Mouse (Mus musculus) hindbrain, embryonic 12.5 days (tissue): ENCODE data around the gene Rhobtb3. TPM values are rescaled to one million over a fixed set of nuclear protein-coding genes. Genes with fewer than 3 reads are reported as not detected.
"Not testable (repeated sequence)": the region's sequence is repeated elsewhere in the genome, so short reads cannot be mapped to it uniquely, and the experiment has no call there.

Experiments
- ATAC-seq: fragments of 200-750 bp; cut with Nextera tagmentation; 2 replicates; pipeline ENCODE4 v1.8.0; 2017; ENCODE audit warnings: moderate TSS enrichment; ENCODE audit not compliant: low FRiP score
- H3K27ac ChIP-seq: fragments of 300-500 bp; sonication (generic); 2 replicates; pipeline ENCODE4 v1.5.1; 2016; ENCODE audit warnings: mild to moderate bottlenecking
- H3K27me3 ChIP-seq: fragments of 300-500 bp; sonication (generic); 2 replicates; pipeline ENCODE4 v1.6.1; 2016; ENCODE audit warnings: mild to moderate bottlenecking
- H3K36me3 ChIP-seq: fragments of 300-500 bp; sonication (generic); 2 replicates; pipeline ENCODE4 v1.6.1; 2016; ENCODE audit warnings: mild to moderate bottlenecking
- H3K4me1 ChIP-seq: fragments of 300-500 bp; sonication (generic); 2 replicates; pipeline ENCODE4 v1.6.1; 2016
- H3K4me2 ChIP-seq: fragments of 300-500 bp; sonication (generic); replicated peaks from 2 replicates; pipeline ENCODE4 v1.6.1; 2016; ENCODE audit warnings: mild to moderate bottlenecking
- H3K4me3 ChIP-seq: fragments of 300-500 bp; sonication (generic); 2 replicates; pipeline ENCODE4 v1.5.1; 2016; ENCODE audit warnings: mild to moderate bottlenecking
- H3K9ac ChIP-seq: fragments of 300-500 bp; sonication (generic); 2 replicates; pipeline ENCODE4 v1.6.1; 2016; ENCODE audit warnings: mild to moderate bottlenecking, moderate library complexity
- H3K9me3 ChIP-seq: fragments of 300-500 bp; sonication (generic); replicated peaks from 2 replicates; pipeline ENCODE4 v1.6.1; 2016; ENCODE audit warnings: mild to moderate bottlenecking
- WGBS: fragments of 180-500 bp; shearing (Covaris S2); methylation state at CpG from one replicate; pipeline ENCODE4 v1.1.7; 2016; 5-methylcytosine and 5-hydroxymethylcytosine counted together
- polyA plus RNA-seq: library from polyadenylated mRNA; unstranded; fragments of >200 nt; fragmentation: Nextera tagmentation; extraction: Ambion mirVana; gene quantifications from 2 replicates; pipeline ENCODE4 v1.2.1, GENCODE M21; 2016

Gene Rhobtb3
- polyA plus RNA-seq, 1 experiment from 2014 or later: 54.9 TPM

GRCm38 (mm10) chr13:75944044-75944820, 507 bp upstream of the Rhobtb3 start:
- Histone ChIP-seq H3K4me3 (peak overlapping the region; percentile 80), H3K4me2 (peak overlapping the region; percentile 72), H3K9ac (peak overlapping the region; percentile 96), H3K9me3 (no peaks in the 10 kb centered on the region), H3K27ac (peak overlapping the region; percentile 99), H3K27me3 (no peaks in the 10 kb centered on the region), H3K4me1 (peaks cover 15% of the 10 kb centered on the region), H3K36me3 (0 out of 2 replicates have a peak, but pooled peaks cover 3% of the 10 kb centered on the region)
- WGBS: 4% methylated on average over 7 of the region's 7 CpGs
- ATAC-seq: no peak

DNA sequence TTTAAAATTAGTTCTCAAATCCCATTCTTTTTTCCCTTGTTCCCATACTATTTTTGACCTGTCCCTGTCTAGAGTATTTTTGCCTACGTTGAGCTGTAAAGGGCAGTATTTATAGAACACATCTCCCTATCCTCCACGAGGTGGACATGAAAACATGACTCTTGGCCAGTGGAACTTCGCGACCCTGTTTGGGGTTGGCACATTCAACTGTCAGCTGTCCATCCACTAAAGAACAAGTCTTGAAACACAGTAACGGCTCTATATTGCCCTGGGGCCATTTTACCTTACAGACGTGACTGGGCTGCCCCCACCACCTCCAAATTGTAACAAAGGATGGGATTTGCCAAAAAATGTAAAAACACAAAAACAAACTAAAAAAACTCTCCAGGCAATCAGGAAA, 994 bp downstream of the Rhobtb3 start:
- peak overlapping the region; percentile 99 for H3K27ac ChIP-seq
- H3K36me3 ChIP-seq: peaks cover 17% of the 10 kb centered on the region
- 1% methylated on average over 6 of the region's 6 CpGs for WGBS
- peak; percentile 24 for ATAC-seq
- H3K4me1 ChIP-seq: peaks cover 15% of the 10 kb centered on the region
- H3K4me3 ChIP-seq: peak overlapping the region; percentile 80
- H3K4me2 ChIP-seq: peak overlapping the region; percentile 72
- no peaks in the 10 kb centered on the region for H3K27me3 ChIP-seq
- peak overlapping the region; percentile 96 for H3K9ac ChIP-seq
- H3K9me3 ChIP-seq: no peaks in the 10 kb centered on the region

- Histone ChIP-seq H3K4me2 (peak overlapping the region; percentile 38), H3K4me3 (peak overlapping the region; percentile 12)
Measured at GRCm38 (mm10) chr13:75941518-75942295, 2.0 kb downstream of the Rhobtb3 start.

DNA sequence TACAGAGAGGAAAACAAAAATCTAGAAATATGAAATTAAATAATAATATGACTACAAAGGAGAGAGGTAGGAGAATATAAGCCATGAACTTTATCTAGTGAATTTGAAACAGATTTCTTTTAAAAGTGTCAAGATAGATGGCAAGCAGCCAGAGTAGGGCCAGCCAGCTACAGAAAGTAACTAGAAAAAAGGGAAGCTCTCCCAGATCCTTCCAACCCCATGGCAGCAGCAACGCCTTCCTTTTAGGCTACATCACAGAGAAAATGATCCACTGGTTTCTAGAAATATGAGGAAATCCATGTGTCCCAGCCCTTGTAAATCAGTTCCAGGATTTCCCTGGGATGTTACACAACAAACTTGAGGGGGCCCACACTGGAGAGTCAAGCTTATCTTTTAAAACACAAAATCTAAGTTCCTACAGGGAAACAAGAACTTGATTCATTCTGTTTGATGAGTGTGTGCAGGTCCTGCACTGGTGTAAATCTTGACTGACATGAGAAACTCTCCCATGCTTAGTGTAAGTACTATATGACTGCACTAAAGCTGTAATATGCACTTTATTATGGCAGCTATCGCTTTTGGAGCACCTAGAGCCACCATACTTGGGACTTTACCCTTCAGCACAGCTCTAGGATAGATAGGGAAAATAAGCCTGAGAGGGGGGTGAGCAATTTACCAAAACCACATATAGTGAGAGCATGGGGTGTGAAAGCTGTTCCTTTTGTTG, 2.8 kb downstream of the Rhobtb3 start:
- peaks cover 21% of the 10 kb centered on the region for H3K36me3 ChIP-seq
- ATAC-seq: no peak
- no peak overlapping the region for H3K27ac ChIP-seq
- peak overlapping the region; percentile 38 for H3K4me2 ChIP-seq
- H3K9me3 ChIP-seq: no peaks in the 10 kb centered on the region
- peak overlapping the region; percentile 12; the same call in 1 of the 2 replicates for H3K4me3 ChIP-seq
- H3K27me3 ChIP-seq: no peaks in the 10 kb centered on the region
- H3K4me1 ChIP-seq: peaks cover 15% of the 10 kb centered on the region
- no peak overlapping the region for H3K9ac ChIP-seq
- WGBS: 89% methylated on average over 2 of the region's 2 CpGs

More at GRCm38 (mm10) chr13:75941518-75942295, 2.0 kb downstream of the Rhobtb3 start:
- Histone ChIP-seq H3K9me3 (no peaks in the 10 kb centered on the region), H3K36me3 (peaks cover 21% of the 10 kb centered on the region), H3K27ac (no peak overlapping the region), H3K9ac (no peak overlapping the region), H3K4me1 (peaks cover 15% of the 10 kb centered on the region), H3K27me3 (no peaks in the 10 kb centered on the region)
- no peak for ATAC-seq
- WGBS: 62% methylated on average over 5 of the region's 5 CpGs

DNA sequence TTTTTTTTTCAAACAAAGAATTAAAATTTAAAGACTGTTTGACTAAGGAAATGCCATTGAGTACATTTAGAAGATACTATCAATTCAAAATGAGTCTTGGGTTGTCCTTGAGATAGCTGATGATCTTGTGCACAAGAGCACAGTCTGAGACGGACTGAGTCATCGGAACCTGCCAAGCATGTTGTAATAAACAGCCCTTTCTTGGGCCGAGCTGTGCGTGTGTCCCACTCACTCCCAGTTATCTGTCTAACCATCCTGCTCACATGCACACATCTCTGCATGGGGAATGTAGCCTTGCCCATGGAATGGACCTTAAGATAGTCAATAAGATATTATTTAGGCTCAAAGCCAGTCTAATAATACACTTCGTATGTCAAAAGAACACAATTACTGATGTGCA, 4.9 kb downstream of the Rhobtb3 start:
- Histone ChIP-seq H3K4me3 (no peak overlapping the region), H3K36me3 (peaks cover 21% of the 10 kb centered on the region)
- ATAC-seq: no peak

DNA sequence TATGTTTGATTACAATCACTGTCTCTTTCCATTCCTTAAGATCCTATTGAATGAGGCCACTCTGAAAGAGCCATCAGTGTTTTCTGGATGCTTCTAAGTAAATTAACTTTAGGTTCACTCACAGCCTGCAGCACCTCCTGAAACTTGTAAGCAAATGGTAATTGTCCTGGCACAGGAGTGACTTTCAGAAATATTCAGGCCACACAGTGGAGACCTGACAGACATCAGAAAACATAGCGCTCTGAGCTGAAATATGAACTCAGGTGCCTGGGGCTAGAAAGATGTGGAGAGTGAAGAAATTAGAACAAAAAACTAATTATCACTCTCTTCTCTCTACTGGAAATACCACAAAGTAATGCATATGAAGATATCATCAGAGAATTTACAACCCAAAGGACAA, 10.4 kb downstream of the Rhobtb3 start:
- Histone ChIP-seq H3K27me3 (no peaks in the 10 kb centered on the region), H3K9me3 (no peaks in the 10 kb centered on the region), H3K4me1 (peaks cover 7% of the 10 kb centered on the region; the same call in 1 of the 2 replicates), H3K4me3 (no peak overlapping the region), H3K4me2 (no peak overlapping the region), H3K36me3 (peaks cover 24% of the 10 kb centered on the region), H3K9ac (no peak overlapping the region), H3K27ac (no peak overlapping the region)
- no peak for ATAC-seq
- 78% methylated on average over 1 of the region's 1 CpGs for WGBS

More for the DNA sequence above, 4.9 kb downstream of the Rhobtb3 start:
- Histone ChIP-seq H3K27me3 (no peaks in the 10 kb centered on the region), H3K9ac (no peak overlapping the region), H3K27ac (no peak overlapping the region), H3K4me2 (no peak overlapping the region), H3K4me1 (peaks cover 10% of the 10 kb centered on the region), H3K9me3 (no peaks in the 10 kb centered on the region)
- WGBS: 93% methylated on average over 5 of the region's 5 CpGs

DNA sequence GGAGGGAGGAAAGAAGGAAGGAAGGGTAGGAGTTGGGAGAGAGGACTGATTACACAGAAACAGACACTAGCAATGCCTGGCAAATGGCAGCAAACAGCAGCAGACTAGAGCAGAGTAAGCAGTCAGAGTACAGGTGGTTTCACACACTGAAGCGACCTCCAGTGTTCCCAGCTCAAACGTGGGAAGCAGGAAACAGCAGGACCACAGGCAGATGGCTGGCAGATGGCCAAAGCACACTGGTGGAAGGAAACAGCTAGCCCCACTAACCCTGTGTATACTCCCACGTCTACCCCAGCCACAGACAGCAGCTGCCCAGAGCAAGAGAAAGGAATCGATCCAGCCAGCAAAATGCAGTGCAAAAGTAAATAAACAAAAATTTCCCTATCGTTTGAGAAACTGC, 12.7 kb downstream of the Rhobtb3 start:
- ATAC-seq: peak; percentile 89
- 27% methylated on average over 5 of the region's 5 CpGs for WGBS
- no peak overlapping the region for H3K27ac ChIP-seq

DNA sequence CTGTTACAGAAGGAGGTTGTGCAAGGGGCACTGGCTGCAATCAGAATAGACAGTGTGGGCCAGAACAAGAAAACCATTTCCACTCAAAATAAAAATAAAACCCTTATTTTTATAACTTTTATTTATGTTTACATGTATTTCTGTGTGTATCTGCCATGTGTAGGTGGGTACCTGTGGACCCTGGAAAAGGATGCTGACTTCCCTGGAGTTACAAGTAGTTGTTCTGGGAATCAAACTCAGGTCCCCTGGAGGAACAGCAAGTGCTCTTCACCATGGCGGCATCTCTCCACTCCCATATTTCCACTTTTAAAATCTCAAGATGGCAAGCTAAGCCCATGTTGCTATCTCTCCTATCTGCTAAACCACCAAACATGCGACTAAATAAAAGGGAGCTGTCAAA, 13.1 kb downstream of the Rhobtb3 start:
- ATAC-seq: peak; percentile 26; the same call in 1 of the 2 replicates
- Histone ChIP-seq H3K4me1 (peaks cover 7% of the 10 kb centered on the region; the same call in 1 of the 2 replicates), H3K27ac (no peak overlapping the region), H3K27me3 (no peaks in the 10 kb centered on the region), H3K4me3 (no peak overlapping the region), H3K4me2 (no peak overlapping the region), H3K9me3 (no peaks in the 10 kb centered on the region), H3K9ac (no peak overlapping the region), H3K36me3 (peaks cover 14% of the 10 kb centered on the region)
- 85% methylated on average over 2 of the region's 2 CpGs for WGBS

More for the DNA sequence above, 12.7 kb downstream of the Rhobtb3 start:
- Histone ChIP-seq H3K4me1 (peaks cover 7% of the 10 kb centered on the region; the same call in 1 of the 2 replicates), H3K36me3 (peaks cover 14% of the 10 kb centered on the region), H3K4me3 (no peak overlapping the region), H3K4me2 (no peak overlapping the region), H3K9me3 (no peaks in the 10 kb centered on the region), H3K27me3 (no peaks in the 10 kb centered on the region), H3K9ac (no peak overlapping the region)

GRCm38 (mm10) chr13:75930023-75930422, 13.7 kb downstream of the Rhobtb3 start:
- no peak; the same call in 1 of the 2 replicates for ATAC-seq
- Histone ChIP-seq H3K4me1 (peaks cover 7% of the 10 kb centered on the region; the same call in 1 of the 2 replicates), H3K27ac (no peak overlapping the region), H3K4me3 (no peak overlapping the region), H3K27me3 (no peaks in the 10 kb centered on the region), H3K4me2 (no peak overlapping the region), H3K9ac (no peak overlapping the region), H3K36me3 (peaks cover 14% of the 10 kb centered on the region), H3K9me3 (no peaks in the 10 kb centered on the region)
- 95% methylated on average over 20 of the region's 20 CpGs for WGBS

GRCm38 (mm10) chr13:75929071-75929470, 14.7 kb downstream of the Rhobtb3 start:
- H3K36me3 ChIP-seq: peaks cover 14% of the 10 kb centered on the region
- WGBS: 95% methylated on average over 5 of the region's 5 CpGs
- not testable (repeated sequence) for H3K27me3 ChIP-seq, H3K9me3 ChIP-seq, H3K4me3 ChIP-seq, H3K4me1 ChIP-seq, H3K4me2 ChIP-seq, H3K9ac ChIP-seq, ATAC-seq, H3K27ac ChIP-seq

DNA sequence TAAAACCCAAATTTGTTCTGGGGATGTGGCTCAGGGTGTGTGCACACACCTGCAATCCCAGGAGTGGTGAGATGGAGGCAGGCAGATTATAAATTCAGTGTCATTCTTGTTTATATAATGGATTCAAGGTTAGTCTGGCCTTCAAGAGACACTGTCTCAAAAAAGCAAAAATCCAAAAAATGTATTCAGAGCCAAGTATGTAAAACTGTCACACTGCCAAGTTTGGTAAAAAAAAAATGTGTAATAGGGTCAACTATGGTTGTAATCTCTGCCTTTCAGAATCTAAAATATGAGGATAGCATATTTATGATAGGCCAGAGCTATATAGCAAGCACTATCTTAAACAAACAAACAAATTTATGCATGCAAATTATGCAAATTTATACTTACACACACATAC, 15.8 kb downstream of the Rhobtb3 start:
- Histone ChIP-seq H3K27me3 (no peaks in the 10 kb centered on the region), H3K9ac (no peak overlapping the region), H3K9me3 (no peaks in the 10 kb centered on the region), H3K36me3 (peaks cover 14% of the 10 kb centered on the region), H3K4me3 (no peak overlapping the region), H3K27ac (no peak overlapping the region), H3K4me1 (peaks cover 7% of the 10 kb centered on the region; the same call in 1 of the 2 replicates), H3K4me2 (no peak overlapping the region)
- ATAC-seq: no peak

- Histone ChIP-seq H3K27ac (no peak overlapping the region), H3K4me1 (peaks cover 5% of the 10 kb centered on the region; the same call in 1 of the 2 replicates), H3K4me3 (no peak overlapping the region), H3K9ac (no peak overlapping the region), H3K27me3 (no peaks in the 10 kb centered on the region), H3K4me2 (no peak overlapping the region), H3K36me3 (peaks cover 42% of the 10 kb centered on the region), H3K9me3 (no peaks in the 10 kb centered on the region)
- 79% methylated on average over 4 of the region's 4 CpGs for WGBS
- ATAC-seq: no peak
Measured at GRCm38 (mm10) chr13:75914151-75914550, 29.6 kb downstream of the Rhobtb3 start.
